Mouse (Mus musculus) embryonic facial prominence, embryonic 15.5 days (tissue): Measurements from ENCODE around the gene Pax3. TPM values are rescaled to one million over a fixed set of nuclear protein-coding genes. Genes with fewer than 3 reads are reported as not detected.

ENCODE experiments used
- ATAC-seq: fragments of 200-750 bp; cut with Nextera tagmentation; 2 replicates; pipeline ENCODE4 v1.8.0; 2017; ENCODE audit warnings: low read depth, moderate TSS enrichment; ENCODE audit not compliant: insufficient number of reproducible peaks, low FRiP score, low TSS enrichment
- H3K27ac ChIP-seq: fragments of 300-500 bp; sonication (generic); replicated peaks from 2 replicates; pipeline ENCODE4 v1.5.1; 2015; ENCODE audit warnings: mild to moderate bottlenecking, inconsistent platforms
- H3K27me3 ChIP-seq: fragments of 300-500 bp; sonication (generic); 2 replicates; pipeline ENCODE4 v1.6.1; 2015; ENCODE audit warnings: inconsistent platforms
- H3K36me3 ChIP-seq: fragments of 300-500 bp; sonication (generic); 2 replicates; pipeline ENCODE4 v1.6.1; 2015; ENCODE audit warnings: mild to moderate bottlenecking, inconsistent platforms
- H3K4me1 ChIP-seq: fragments of 300-500 bp; sonication (generic); 2 replicates; pipeline ENCODE4 v1.6.1; 2015; ENCODE audit warnings: inconsistent platforms
- H3K4me2 ChIP-seq: fragments of 300-500 bp; sonication (generic); replicated peaks from 2 replicates; pipeline ENCODE4 v1.6.1; 2015; ENCODE audit warnings: mild to moderate bottlenecking, inconsistent platforms
- H3K4me3 ChIP-seq: fragments of 300-500 bp; sonication (generic); replicated peaks from 2 replicates; pipeline ENCODE4 v1.5.1; 2015; ENCODE audit warnings: mild to moderate bottlenecking, inconsistent platforms
- H3K9ac ChIP-seq: fragments of 300-500 bp; sonication (generic); 2 replicates; pipeline ENCODE4 v1.6.1; 2015; ENCODE audit warnings: inconsistent platforms
- H3K9me3 ChIP-seq: fragments of 300-500 bp; sonication (generic); replicated peaks from 2 replicates; pipeline ENCODE4 v1.6.1; 2016; ENCODE audit warnings: inconsistent platforms
- WGBS: fragments of 180-500 bp; shearing (Covaris S2); methylation state at CpG from one replicate; pipeline ENCODE4 v1.1.7; 2015; 5-methylcytosine and 5-hydroxymethylcytosine counted together
- polyA plus RNA-seq: library from polyadenylated mRNA; unstranded; fragments of >200 nt; fragmentation: Nextera tagmentation; extraction: Ambion mirVana; gene quantifications from 2 replicates; pipeline ENCODE4 v1.2.1, GENCODE M21; 2015

The Pax3 gene
- polyA plus RNA-seq, 1 experiment from 2014 or later = 47.2 TPM

DNA sequence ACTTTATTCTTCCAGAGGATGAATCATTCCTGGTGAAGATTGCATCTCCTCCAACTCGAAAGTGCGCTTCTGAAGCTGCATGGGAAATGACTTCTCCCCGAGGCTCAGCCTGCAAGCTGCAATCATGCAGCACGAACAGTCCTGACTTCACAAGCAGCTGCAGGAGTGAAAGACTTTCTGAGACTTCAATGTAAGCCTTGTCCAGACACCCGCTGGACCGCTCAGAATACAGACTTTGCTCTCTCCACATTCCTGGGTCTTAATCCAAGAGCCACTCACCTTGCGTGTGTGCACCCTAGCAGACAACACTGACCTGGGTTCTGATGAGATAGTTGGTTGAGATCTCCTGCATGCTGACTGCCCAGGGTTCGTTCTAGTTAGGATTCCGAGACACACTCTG lies 26.2 kb downstream of the Pax3 start:
- no peak for ATAC-seq
- Histone ChIP-seq H3K36me3 (no peaks in the 10 kb centered on the region), H3K27me3 (peaks cover 9% of the 10 kb centered on the region), H3K4me2 (no peak overlapping the region), H3K4me1 (peaks cover 51% of the 10 kb centered on the region), H3K9me3 (no peaks in the 10 kb centered on the region), H3K27ac (peak overlapping the region; percentile 48), H3K9ac (no peak overlapping the region), H3K4me3 (no peak overlapping the region)
- WGBS = 38% methylated on average over 9 of the region's 9 CpGs

DNA sequence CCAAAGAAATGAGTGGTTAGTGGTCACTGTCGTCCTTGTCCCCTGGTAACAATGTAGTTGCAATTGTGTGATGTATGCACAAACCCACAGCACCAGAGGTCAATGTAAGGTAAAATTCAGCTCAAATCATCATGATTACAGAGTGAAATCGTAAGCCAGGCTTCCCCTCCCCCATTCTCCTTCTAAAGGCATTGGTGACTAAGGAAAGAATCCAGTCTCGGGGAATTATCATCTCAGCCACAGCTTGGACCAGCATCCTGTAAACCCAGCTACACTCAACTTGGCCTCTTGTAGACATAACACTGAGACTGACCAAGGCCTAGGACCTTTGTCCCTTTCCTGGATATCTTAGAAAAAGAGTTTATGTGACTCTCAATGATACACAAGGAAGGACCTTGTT lies 28.1 kb downstream of the Pax3 start:
- Histone ChIP-seq H3K27me3 (peaks cover 5% of the 10 kb centered on the region; the same call in 1 of the 2 replicates), H3K27ac (no peak overlapping the region), H3K9ac (no peak overlapping the region), H3K9me3 (no peaks in the 10 kb centered on the region), H3K4me1 (peaks cover 46% of the 10 kb centered on the region), H3K4me3 (no peak overlapping the region), H3K4me2 (no peak overlapping the region), H3K36me3 (no peaks in the 10 kb centered on the region)
- WGBS = 50% methylated on average over 3 of the region's 3 CpGs
- no peak for ATAC-seq

DNA sequence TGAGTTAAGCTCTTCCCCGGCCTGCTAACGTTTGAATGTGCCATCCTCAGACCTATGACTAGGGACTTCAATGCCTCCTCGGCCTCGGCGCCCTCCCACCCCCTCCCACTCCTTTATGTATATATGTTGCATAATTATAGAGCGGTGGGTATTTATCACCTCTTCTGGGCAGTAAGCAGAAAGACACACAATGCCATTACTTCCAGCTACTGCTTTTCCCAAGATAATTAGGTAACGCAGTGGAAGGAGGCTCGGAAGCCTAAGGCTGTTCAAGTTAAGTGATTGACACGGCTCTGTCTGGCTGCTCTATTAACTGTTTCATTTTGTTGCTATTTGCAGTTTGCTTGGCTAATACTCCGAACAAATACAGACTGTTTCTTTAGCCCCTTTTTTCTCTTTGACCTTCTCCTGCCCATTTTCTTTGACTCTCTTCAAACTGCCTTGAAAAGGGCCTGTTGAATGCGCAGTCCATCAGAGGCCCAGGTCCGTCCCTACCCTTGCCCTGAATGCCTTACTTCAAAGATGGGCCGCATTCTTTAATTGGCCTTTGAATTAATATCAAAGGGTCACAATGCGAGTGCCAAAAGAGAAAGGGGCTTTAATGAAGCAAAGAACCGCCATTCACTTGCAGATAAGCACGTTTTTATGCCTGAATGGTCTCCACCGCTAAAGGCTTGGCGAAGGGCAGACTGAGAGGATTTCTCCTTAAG lies 29.2 kb downstream of the Pax3 start:
- 36% methylated on average over 18 of the region's 18 CpGs for WGBS
- ATAC-seq = no peak

DNA sequence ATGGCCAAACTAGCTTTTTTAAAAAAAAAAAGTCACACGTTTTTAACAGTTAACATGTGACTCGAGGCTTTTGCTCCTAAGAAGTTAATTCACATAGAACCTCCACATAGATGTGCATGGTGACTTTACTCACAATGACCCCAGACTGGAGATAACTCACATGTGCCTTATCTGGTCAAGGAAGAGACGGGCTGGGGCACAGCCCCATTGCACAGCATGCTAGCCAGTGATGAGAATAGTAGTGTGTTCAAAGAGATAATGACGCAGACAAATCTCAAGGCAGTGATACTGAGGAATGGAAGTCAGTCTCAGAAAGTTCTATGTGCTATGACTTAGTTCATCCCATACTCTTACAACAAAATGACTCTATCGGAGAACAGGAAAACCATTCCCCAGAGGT lies 35.2 kb downstream of the Pax3 start:
- H3K4me3 ChIP-seq = no peak overlapping the region
- H3K27ac ChIP-seq = no peak overlapping the region
- ATAC-seq = no peak
- WGBS = 74% methylated on average over 5 of the region's 5 CpGs
- H3K9ac ChIP-seq = no peak overlapping the region
- H3K4me2 ChIP-seq = no peak overlapping the region
- no peaks in the 10 kb centered on the region for H3K27me3 ChIP-seq
- peaks cover 19% of the 10 kb centered on the region for H3K4me1 ChIP-seq
- no peaks in the 10 kb centered on the region for H3K9me3 ChIP-seq
- no peaks in the 10 kb centered on the region for H3K36me3 ChIP-seq

More for the DNA sequence above, 29.2 kb downstream of the Pax3 start:
- no peak overlapping the region for H3K4me3 ChIP-seq
- no peak overlapping the region for H3K4me2 ChIP-seq
- H3K36me3 ChIP-seq = no peaks in the 10 kb centered on the region
- peaks cover 45% of the 10 kb centered on the region for H3K4me1 ChIP-seq
- H3K9me3 ChIP-seq = no peaks in the 10 kb centered on the region
- no peak overlapping the region for H3K9ac ChIP-seq
- H3K27ac ChIP-seq = peak overlapping the region; percentile 51
- peaks cover 5% of the 10 kb centered on the region; the same call in 1 of the 2 replicates for H3K27me3 ChIP-seq

DNA sequence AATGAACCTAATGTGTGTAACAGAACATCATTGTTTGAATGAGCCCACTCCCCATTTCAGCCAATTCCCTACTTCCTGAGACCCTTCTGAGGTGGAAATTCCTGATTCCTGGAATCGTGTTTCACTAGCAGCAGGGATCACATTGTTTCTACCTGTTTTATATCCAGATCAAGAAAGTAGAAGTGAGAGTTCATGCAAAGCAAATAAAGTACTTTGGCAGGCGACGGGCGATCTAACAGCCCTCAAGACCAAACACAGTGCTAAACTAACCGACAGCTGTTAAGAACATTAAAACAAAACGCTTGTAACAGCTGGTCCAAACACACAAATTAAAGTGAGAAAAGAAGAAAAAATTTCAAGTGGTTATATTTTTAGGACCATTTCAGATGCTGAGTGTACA lies 39.0 kb downstream of the Pax3 start:
- H3K9ac ChIP-seq = no peak overlapping the region
- H3K36me3 ChIP-seq = no peaks in the 10 kb centered on the region
- no peaks in the 10 kb centered on the region for H3K27me3 ChIP-seq
- H3K4me3 ChIP-seq = no peak overlapping the region
- H3K4me1 ChIP-seq = peaks cover 24% of the 10 kb centered on the region
- no peaks in the 10 kb centered on the region for H3K9me3 ChIP-seq
- 30% methylated on average over 6 of the region's 6 CpGs for WGBS
- H3K4me2 ChIP-seq = no peak overlapping the region
- H3K27ac ChIP-seq = 0 out of 2 replicates have a peak overlapping the region, but pooled peaks have one; percentile 4
- ATAC-seq = no peak

DNA sequence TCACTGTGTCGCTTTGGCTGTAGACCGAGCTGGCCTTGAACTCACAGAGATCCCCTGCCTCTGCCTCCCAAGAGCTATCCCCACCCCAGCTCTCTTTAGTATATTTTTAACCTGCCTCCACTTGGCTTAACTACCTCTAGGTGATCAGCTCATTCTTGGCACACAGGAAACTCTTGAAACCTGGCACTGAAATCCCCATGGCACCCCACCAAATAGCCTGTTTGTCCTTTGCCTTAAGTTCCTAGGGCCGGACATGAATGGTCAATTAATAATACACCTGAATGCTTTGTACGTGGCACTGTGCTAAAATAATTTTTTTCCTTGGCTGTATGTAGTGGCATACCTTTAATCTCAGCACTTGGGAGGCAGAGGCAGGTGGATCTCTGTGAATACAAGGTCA lies 41.1 kb downstream of the Pax3 start:
- Histone ChIP-seq H3K9ac (no peak overlapping the region), H3K4me3 (no peak overlapping the region), H3K27ac (no peak overlapping the region), H3K27me3 (no peaks in the 10 kb centered on the region), H3K4me1 (peaks cover 21% of the 10 kb centered on the region), H3K36me3 (no peaks in the 10 kb centered on the region), H3K9me3 (no peaks in the 10 kb centered on the region), H3K4me2 (no peak overlapping the region)
- 81% methylated on average over 4 of the region's 4 CpGs for WGBS
- no peak for ATAC-seq

DNA sequence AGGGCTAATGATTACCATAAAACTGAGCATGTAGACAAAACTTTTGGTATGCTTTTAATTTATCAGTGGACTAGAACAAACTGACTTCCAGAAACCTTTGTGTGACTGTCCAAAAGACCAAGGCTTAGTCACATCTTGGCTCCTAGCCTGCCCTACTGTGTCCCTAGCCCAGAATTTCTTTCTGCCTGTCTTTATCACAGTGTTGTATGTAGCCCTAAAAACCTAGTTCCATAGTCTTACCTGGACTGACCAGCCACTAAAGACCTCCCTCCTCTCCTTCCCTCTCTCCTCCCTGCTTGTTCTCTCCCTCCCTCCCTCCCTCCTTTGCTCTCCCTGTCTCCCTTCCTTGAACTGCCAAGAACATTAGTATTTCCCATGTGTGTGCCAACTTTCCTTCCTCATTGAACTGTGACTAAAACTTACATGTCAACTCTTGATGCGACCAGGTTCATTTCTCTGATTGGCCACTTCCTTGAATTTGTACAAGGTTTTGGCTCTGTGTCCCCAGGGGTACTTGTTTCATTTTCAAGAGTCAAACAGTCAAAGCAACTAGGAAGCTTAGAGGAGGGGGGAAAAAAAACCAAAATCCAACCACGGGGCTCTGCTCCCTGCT lies 48.8 kb downstream of the Pax3 start:
- no peak overlapping the region for H3K4me3 ChIP-seq
- H3K9ac ChIP-seq = no peak overlapping the region
- H3K9me3 ChIP-seq = no peaks in the 10 kb centered on the region
- H3K36me3 ChIP-seq = no peaks in the 10 kb centered on the region
- no peak overlapping the region for H3K4me2 ChIP-seq
- peaks cover 3% of the 10 kb centered on the region; the same call in 1 of the 2 replicates for H3K27me3 ChIP-seq
- 22% methylated on average over 2 of the region's 2 CpGs for WGBS
- no peak for ATAC-seq
- no peak overlapping the region for H3K27ac ChIP-seq
- peaks cover 24% of the 10 kb centered on the region for H3K4me1 ChIP-seq

DNA sequence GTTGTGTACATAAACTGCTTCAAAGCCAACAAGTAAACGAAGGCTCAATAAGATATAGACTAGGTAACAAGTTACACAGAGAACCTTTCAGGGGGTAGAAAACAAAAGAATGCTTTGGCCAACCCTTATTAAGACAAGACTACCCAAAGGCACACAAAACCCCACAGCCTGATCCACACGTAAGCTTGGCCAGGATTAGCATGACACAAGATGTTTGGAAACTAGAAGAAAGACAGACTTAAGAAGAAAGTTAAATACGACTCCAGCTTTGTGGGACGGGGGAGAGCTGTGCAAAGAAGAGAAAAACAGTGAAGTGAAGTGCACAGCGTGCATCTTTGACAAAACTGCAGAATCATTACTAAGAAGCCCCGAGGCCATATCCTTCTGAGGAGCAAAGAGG lies 53.5 kb downstream of the Pax3 start:
- Histone ChIP-seq H3K4me2 (no peak overlapping the region), H3K4me1 (peaks cover 32% of the 10 kb centered on the region), H3K36me3 (no peaks in the 10 kb centered on the region), H3K9me3 (no peaks in the 10 kb centered on the region), H3K27me3 (peaks cover 12% of the 10 kb centered on the region; the same call in 1 of the 2 replicates), H3K4me3 (no peak overlapping the region), H3K27ac (peak overlapping the region; percentile 51; the same call in 1 of the 2 replicates), H3K9ac (no peak overlapping the region)
- ATAC-seq = no peak
- WGBS = 32% methylated on average over 6 of the region's 6 CpGs

DNA sequence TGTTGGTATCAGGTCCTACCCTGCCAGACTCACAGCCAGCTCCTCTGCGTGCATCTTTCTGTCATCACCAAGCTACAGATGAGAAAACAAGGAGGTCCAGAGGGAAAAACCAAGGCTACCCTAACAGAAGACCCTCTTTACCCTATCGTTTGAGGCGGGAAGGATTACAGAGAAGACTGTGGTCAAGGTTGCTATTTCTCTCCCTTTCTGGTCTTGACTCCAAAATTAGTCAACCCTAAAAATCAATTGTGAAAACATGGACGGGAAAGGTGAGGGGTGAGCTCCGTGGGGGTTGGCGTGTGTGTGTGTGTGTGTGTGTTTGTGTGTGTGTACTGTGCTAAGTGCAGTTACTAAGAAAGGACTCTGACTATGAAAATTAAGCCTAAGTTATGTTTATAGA lies 54.0 kb downstream of the Pax3 start:
- no peaks in the 10 kb centered on the region for H3K36me3 ChIP-seq
- peaks cover 29% of the 10 kb centered on the region for H3K4me1 ChIP-seq
- peak overlapping the region; percentile 51; the same call in 1 of the 2 replicates for H3K27ac ChIP-seq
- H3K4me2 ChIP-seq = no peak overlapping the region
- no peaks in the 10 kb centered on the region for H3K9me3 ChIP-seq
- 51% methylated on average over 6 of the region's 6 CpGs for WGBS
- H3K27me3 ChIP-seq = peaks cover 12% of the 10 kb centered on the region; the same call in 1 of the 2 replicates
- ATAC-seq = no peak
- no peak overlapping the region for H3K9ac ChIP-seq
- H3K4me3 ChIP-seq = no peak overlapping the region

DNA sequence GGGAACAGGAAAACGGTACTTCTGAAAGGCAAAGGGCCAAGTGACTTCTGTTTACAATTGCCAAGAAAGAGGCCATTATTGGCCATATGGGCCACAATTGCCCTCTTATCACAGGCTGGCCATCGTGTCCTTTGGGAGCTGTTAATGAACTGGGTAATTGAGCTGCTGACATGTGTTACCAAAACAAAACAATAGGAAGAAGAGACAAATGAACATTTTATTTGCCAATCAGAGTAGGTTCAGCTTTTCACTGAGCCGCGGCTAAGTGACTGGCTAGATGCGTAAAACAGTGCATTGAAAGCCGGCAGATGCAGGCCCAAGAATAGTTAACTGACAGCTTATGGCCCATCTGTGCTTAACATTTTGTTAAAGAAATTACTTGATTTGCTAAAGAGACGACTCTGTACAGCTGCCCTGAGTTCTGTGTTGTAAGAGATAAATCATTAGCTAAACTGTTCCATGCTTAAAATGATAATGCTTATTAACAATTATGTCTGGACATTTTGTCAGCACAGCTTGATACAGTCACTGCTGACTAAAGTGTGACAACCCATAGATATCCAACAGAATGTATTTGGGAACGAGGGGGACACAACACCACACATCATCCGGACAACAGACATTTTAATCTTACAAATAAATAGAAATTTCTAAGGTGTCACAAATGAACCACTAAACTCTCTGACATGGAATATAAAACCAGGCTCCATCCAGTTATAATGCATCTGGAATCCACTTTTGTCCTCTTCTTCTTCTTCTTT lies 55.0 kb downstream of the Pax3 start:
- no peak overlapping the region for H3K4me2 ChIP-seq
- ATAC-seq = no peak

DNA sequence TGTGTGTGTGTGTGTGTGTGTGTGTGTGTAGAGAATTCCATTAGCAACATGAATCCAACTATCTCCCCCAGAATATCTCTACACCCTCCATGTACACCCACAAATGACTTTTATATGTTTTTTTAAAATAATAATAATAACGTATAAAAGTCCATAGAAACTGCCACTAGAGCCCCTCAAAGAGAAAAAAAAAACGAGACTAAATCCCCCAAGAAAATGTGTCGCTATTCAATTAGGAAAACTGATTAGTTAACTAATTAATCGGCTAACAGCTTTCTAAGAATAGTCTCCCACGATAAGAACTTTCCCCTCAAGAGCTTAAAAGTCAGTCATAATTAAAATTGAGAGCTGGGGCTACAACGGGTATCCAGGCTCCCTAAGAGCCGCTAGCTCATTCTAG lies 55.6 kb downstream of the Pax3 start:
- Histone ChIP-seq H3K27ac (no peak overlapping the region), H3K9ac (no peak overlapping the region), H3K4me2 (no peak overlapping the region), H3K4me3 (no peak overlapping the region), H3K36me3 (no peaks in the 10 kb centered on the region), H3K27me3 (peaks cover 8% of the 10 kb centered on the region), H3K9me3 (no peaks in the 10 kb centered on the region), H3K4me1 (peaks cover 26% of the 10 kb centered on the region)
- ATAC-seq = no peak
- 23% methylated on average over 7 of the region's 7 CpGs for WGBS

More for the DNA sequence above, 55.0 kb downstream of the Pax3 start:
- no peaks in the 10 kb centered on the region for H3K36me3 ChIP-seq
- no peak overlapping the region for H3K9ac ChIP-seq
- no peak overlapping the region for H3K27ac ChIP-seq
- no peaks in the 10 kb centered on the region for H3K9me3 ChIP-seq
- peaks cover 29% of the 10 kb centered on the region for H3K4me1 ChIP-seq
- H3K4me3 ChIP-seq = no peak overlapping the region
- 33% methylated on average over 9 of the region's 9 CpGs for WGBS
- peaks cover 12% of the 10 kb centered on the region for H3K27me3 ChIP-seq
